Mouse (Mus musculus) ES-E14 (cell line): ENCODE results near the gene Cask.

Source experiments
- MAFK ChIP-seq: IDR thresholded peaks from 2 replicates; pipeline ENCODE4 v1.6.1; 2014; ENCODE audit warnings: mild to moderate bottlenecking, low read depth, low read length, inconsistent platforms; ENCODE audit not compliant: insufficient read depth
- ZC3H11A ChIP-seq: IDR thresholded peaks from 2 replicates; pipeline ENCODE4 v1.6.1; 2012; ENCODE audit warnings: low read depth, mild to moderate bottlenecking, inconsistent platforms, low read length, borderline replicate concordance

GRCm38 (mm10) chrX:13847502-13847851 is 3.7 kb downstream of the Cask start:
- TF ChIP-seq MAFK (no peak), ZC3H11A (no peak)
